Mouse (Mus musculus) liver, adult 2 months (tissue): Measurements from ENCODE around the gene Gab2. TPM values are rescaled to one million over a fixed set of nuclear protein-coding genes. Genes with fewer than 3 reads are reported as not detected.

ENCODE experiments used
- DNase-seq: peaks from one replicate; pipeline ENCODE4 v3.0.0-alpha.2; 2011; ENCODE audit warnings: low read depth, low spot score; ENCODE audit errors: extremely low read depth
- H3K27ac ChIP-seq: fragments of 200-500 bp; replicated peaks from 2 replicates; pipeline ENCODE4 v1.5.1; 2012; ENCODE audit warnings: low read depth, mild to moderate bottlenecking, control low read depth, inconsistent platforms, low read length; ENCODE audit not compliant: insufficient read depth
- H3K27me3 ChIP-seq: fragments of 200-500 bp; 2 replicates; pipeline ENCODE4 v1.6.1; 2012; ENCODE audit warnings: mild to moderate bottlenecking, moderate library complexity, low read length, inconsistent platforms; ENCODE audit not compliant: control insufficient read depth, insufficient read depth
- H3K36me3 ChIP-seq: fragments of 200-500 bp; 2 replicates; pipeline ENCODE4 v1.6.1; 2012; ENCODE audit warnings: low read length, inconsistent platforms; ENCODE audit not compliant: control insufficient read depth, insufficient read depth
- H3K4me1 ChIP-seq: fragments of 200-500 bp; 2 replicates; pipeline ENCODE4 v1.6.1; 2011; ENCODE audit warnings: low read length; ENCODE audit not compliant: control insufficient read depth, insufficient read depth
- H3K4me3 ChIP-seq: fragments of 200-500 bp; 2 replicates; pipeline ENCODE4 v1.5.1; 2011; ENCODE audit warnings: low read depth, mild to moderate bottlenecking, control low read depth, low read length, moderate library complexity; ENCODE audit not compliant: insufficient read depth
- H3K79me2 ChIP-seq: fragments of 200-500 bp; 2 replicates; pipeline ENCODE4 v1.6.1; 2012; ENCODE audit warnings: inconsistent platforms, mild to moderate bottlenecking, low read length, moderate library complexity; ENCODE audit not compliant: control insufficient read depth, insufficient read depth
- H3K9ac ChIP-seq: fragments of 200-500 bp; 2 replicates; pipeline ENCODE4 v1.6.1; 2012; ENCODE audit warnings: low read depth, mild to moderate bottlenecking, control low read depth, inconsistent platforms, low read length
- CTCF ChIP-seq: fragments of 200-500 bp; IDR thresholded peaks from 2 replicates; pipeline ENCODE4 v1.5.1; 2011; ENCODE audit warnings: low read depth, low read length, control low read depth
- POLR2A ChIP-seq: fragments of 200-500 bp; IDR thresholded peaks from 2 replicates; pipeline ENCODE4 v1.6.1; 2011; ENCODE audit warnings: low read length, control low read depth; ENCODE audit not compliant: insufficient read depth; ENCODE audit errors: extremely low read depth
- WGBS: fragments of 180-500 bp; shearing (Covaris S2); methylation state at CpG from one replicate; pipeline ENCODE4 v1.1.7; 2018; 5-methylcytosine and 5-hydroxymethylcytosine counted together
- polyA plus RNA-seq: library from polyadenylated mRNA; depleted of rRNA; stranded (reverse); fragments of >200 nt; gene quantifications from 2 replicates; pipeline ENCODE4 v1.2.3, GENCODE M21; 2012
- total RNA-seq: library from RNA; depleted of rRNA; stranded (reverse); fragments of >200 nt; gene quantifications from 2 replicates; pipeline ENCODE4 v1.2.3, GENCODE M21; 2014

Gene Gab2
- total and polyA plus RNA-seq, 2 experiments: 1.0 TPM

DNA sequence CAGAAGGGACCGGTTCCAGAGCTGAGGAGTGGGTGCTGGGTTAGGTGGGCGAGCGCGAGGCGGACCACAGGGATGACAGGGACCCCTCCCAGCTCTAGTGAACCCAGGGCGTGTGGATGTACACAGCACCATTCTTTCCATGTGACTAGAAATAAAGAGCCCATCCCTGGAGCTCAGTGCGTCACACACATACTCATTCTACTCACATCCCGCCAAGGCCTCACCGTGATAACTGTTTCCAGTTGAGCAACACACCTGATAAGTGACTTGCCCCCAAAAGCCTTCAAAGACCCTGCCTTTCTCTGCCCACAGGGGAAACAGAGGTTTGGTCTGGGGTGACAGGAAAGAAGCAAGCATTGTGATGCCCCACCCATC lies 251.3 kb downstream of the Gab2 start:
- WGBS: 2% methylated on average over 9 of the region's 9 CpGs
- Histone ChIP-seq H3K4me1 (peaks cover 10% of the 10 kb centered on the region), H3K27ac (peak overlapping the region; percentile 78), H3K36me3 (no peaks in the 10 kb centered on the region), H3K9ac (peak overlapping the region; percentile 87), H3K4me3 (peak overlapping the region; percentile 96), H3K27me3 (no peaks in the 10 kb centered on the region), H3K79me2 (peaks cover 6% of the 10 kb centered on the region; the same call in 1 of the 2 replicates)
- TF ChIP-seq POLR2A (no peak), CTCF (no peak)
- DNase-seq: no peak

DNA sequence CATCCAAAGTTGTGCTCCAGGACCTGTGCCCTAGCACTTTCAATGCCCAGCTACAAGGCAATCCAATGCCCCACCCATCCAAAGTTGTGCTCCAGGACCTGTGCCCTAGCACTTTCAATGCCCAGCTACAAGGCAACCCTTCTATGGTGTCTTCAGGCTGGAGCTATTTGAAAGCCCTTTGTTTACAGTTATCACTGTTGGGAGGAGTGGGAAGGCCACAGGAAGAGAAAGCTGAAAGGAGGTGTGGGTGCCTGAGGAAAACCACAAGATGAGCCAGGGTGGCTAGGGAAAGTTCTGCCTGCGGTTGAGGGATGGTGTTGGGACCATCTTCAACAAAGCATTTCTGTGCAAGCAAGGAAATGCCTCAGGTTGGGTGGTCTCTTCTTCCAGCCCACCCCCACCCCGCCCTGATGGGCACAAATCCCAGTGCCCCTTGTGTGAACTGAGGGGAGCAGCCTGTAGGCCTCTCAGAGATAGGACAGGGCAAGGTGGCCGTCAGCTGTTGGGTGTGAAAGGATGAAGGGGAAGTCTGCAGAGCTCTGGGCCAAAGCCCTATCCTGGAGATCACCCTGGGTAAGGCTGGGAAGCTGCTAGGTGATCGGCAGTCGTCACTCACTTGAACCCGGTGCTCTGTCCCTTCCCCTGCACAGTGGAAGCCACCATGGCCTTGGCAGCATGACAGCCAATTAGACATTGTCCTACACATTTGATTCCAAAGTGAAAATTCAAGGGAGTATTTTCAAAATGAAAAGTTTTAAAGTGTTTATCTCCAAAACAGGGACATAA lies 251.9 kb downstream of the Gab2 start:
- no peak for TF ChIP-seq CTCF
- TF ChIP-seq POLR2A: no peak
- 86% methylated on average over 6 of the region's 6 CpGs for WGBS
- no peak for DNase-seq
- Histone ChIP-seq H3K27me3 (no peaks in the 10 kb centered on the region), H3K4me1 (peaks cover 15% of the 10 kb centered on the region), H3K36me3 (no peaks in the 10 kb centered on the region), H3K4me3 (no peak overlapping the region; the same call in 1 of the 2 replicates), H3K27ac (no peak overlapping the region), H3K9ac (no peak overlapping the region), H3K79me2 (peaks cover 6% of the 10 kb centered on the region; the same call in 1 of the 2 replicates)

DNA sequence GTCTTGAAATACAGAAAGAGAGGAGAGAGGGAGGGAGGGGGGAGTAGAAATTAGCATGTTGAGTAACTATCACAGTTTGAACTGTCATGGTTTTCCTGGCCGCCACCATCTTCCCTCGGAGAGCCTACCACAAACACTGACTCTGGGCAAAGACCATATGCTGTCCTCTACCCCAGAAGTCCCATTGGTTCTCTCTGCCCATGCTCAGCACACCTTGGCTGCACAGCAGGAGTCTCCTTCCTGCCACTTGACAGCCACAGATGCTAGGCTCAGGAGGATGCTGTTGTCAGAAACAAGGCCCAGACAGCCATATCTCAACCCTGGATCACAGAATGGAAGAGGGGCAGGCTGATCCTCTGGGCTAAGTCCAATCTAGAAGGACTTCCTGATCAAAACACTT lies 253.0 kb downstream of the Gab2 start:
- WGBS: 67% methylated on average over 2 of the region's 2 CpGs
- DNase-seq: no peak
- H3K9ac ChIP-seq: no peak overlapping the region
- H3K4me1 ChIP-seq: peaks cover 21% of the 10 kb centered on the region
- no peaks in the 10 kb centered on the region for H3K36me3 ChIP-seq
- H3K27ac ChIP-seq: no peak overlapping the region
- no peak overlapping the region for H3K4me3 ChIP-seq
- H3K27me3 ChIP-seq: no peaks in the 10 kb centered on the region
- TF ChIP-seq CTCF: no peak
- no peak for TF ChIP-seq POLR2A
- peaks cover 10% of the 10 kb centered on the region; the same call in 1 of the 2 replicates for H3K79me2 ChIP-seq

DNA sequence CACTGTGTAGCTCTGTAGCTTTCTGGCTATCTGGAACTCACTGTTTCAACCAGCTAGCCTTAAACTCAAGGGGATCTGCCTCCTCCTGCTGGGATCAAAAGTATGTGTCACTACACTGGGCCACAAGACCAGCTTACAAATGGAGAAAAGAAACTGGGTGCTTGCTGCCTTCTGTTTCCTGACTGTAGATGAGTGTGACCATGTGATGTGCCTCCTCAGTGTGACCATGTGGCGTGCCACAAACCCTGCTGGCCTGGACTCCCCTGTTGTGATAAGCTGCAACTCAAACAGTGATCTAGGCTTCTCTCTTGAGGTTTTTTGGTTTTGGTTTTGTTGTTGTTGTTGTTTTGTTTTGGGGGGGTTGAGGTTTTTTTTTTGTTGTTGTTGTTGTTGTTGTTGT lies 255.3 kb downstream of the Gab2 start:
- Histone ChIP-seq H3K9ac (no peak overlapping the region), H3K79me2 (peaks cover 14% of the 10 kb centered on the region; the same call in 1 of the 2 replicates), H3K27me3 (no peaks in the 10 kb centered on the region), H3K4me3 (no peak overlapping the region), H3K36me3 (no peaks in the 10 kb centered on the region), H3K27ac (no peak overlapping the region), H3K4me1 (peaks cover 28% of the 10 kb centered on the region)
- no peak for DNase-seq
- no peak for TF ChIP-seq POLR2A
- 37% methylated on average over 1 of the region's 1 CpGs for WGBS

DNA sequence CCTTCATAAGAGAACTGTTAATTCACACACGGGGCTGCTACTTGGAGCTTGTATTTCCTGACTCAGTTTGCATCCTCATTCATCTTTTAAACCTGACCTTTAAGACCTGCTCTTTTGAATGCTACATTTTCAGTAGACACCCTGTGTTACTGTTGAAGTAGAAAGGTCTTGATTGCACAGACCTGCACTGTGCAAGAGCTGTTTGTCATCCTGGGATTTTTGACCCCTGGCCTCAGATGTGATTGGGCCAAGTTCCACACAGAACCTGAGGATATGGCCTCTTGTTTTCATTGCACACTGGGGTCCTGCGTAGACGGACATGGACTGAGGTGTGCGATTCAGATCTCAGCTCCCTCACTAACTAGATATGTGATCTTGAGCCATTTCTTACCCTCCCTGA lies 257.2 kb downstream of the Gab2 start:
- 26% methylated on average over 4 of the region's 4 CpGs for WGBS
- H3K27ac ChIP-seq: peak overlapping the region; percentile 74
- H3K4me1 ChIP-seq: peaks cover 25% of the 10 kb centered on the region
- TF ChIP-seq CTCF (no peak), POLR2A (no peak)
- no peaks in the 10 kb centered on the region for H3K36me3 ChIP-seq
- no peaks in the 10 kb centered on the region for H3K27me3 ChIP-seq
- peaks cover 8% of the 10 kb centered on the region; the same call in 1 of the 2 replicates for H3K79me2 ChIP-seq
- H3K9ac ChIP-seq: no peak overlapping the region
- DNase-seq: peak; percentile 84
- H3K4me3 ChIP-seq: no peak overlapping the region

DNA sequence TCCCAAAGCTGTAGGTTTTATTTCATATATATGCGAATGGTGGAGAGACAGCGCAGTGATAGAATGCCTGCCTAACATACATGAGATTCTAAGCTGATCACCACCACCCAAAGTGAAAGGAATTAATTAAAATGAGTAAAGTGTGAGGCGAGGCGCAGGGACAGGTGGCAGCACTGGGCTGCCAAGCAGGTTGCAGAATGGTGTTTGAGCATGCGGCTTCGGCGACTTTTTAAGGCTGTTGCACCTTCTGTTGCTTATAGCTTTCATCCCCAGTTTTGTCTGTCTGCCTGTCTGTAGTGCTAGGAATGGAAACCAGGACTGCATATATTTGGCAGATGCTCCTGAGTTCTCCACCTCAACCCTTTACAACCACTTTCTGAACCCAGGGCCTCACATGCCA lies 258.2 kb downstream of the Gab2 start:
- TF ChIP-seq POLR2A (no peak), CTCF (no peak)
- Histone ChIP-seq H3K9ac (no peak overlapping the region), H3K4me3 (no peak overlapping the region), H3K27me3 (no peaks in the 10 kb centered on the region), H3K36me3 (no peaks in the 10 kb centered on the region), H3K79me2 (peaks cover 8% of the 10 kb centered on the region; the same call in 1 of the 2 replicates), H3K4me1 (peaks cover 25% of the 10 kb centered on the region), H3K27ac (no peak overlapping the region; the same call in 1 of the 2 replicates)
- no peak for DNase-seq
- WGBS: 98% methylated on average over 7 of the region's 7 CpGs
